Mouse (Mus musculus) CD4-positive, CD25-positive, alpha-beta regulatory T cell, adult 9 weeks (primary cell): ENCODE measurements around the gene Thsd1. TPM values are rescaled to one million over a fixed set of nuclear protein-coding genes. Genes with fewer than 3 reads are reported as not detected.

Experiments used
- polyA plus RNA-seq: library from polyadenylated mRNA; unstranded; fragments of 100-300 nt; shearing (Covaris generic); gene quantifications from one replicate; pipeline ENCODE4 v1.2.1, GENCODE M21; 2017

Gene Thsd1
- 0.65 TPM for polyA plus RNA-seq

GRCm38 (mm10) chr8:22227061-22227877 lies at the start of gene Thsd1:
TSS of gene Thsd1 (plus strand) at chr8:22227313.

DNA sequence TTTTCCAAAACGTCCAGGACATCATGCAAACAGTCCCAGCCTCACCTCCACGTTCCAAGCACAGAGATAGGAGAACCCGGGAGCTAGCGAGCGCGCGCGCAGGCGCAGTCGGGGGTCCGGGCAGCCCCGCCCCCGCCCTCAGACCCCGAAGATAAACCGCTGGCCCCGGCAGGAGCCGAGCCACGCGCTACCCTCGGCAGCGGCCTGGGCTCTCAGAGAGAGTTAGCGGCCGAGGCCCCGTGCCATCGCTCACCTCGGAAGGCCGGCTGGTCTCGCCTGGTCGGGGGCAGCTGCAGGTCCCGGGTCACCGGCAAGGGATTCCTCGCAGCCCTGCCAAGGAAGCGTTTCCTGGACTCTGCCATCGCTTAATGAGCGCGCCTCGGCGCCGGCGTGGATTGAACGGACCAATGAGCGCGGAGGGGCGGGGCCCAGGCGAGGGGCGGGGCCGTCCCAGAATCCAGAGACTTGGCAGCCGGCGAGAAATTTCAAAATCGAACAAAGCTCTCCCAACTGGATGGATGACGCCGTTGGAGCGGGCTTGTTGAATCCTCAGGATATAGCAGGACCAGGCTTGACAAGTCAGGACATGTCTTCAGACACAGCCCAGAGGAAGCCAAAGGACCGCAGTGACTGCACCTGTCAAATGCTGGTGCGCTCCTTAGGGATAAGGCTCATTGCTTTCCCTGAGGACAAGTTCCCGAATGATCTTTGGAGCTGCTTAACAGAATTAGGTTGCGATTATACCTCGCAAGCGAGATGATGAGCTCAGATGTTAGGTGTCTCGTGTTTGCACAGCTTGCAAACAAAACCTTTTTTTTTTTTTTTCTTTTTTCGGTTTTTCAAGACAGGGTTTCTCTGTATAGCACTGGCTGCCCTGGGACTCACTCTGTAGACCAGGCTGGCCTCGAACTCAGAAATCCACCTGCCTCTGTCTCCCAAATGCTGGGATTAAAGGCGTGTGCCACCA lies 41.4 kb upstream of the Thsd1 start, which contains the start of gene Ckap2:
Gene Ckap2, minus strand, starts transcription at position 389 of the 967 bp plus-strand sequence.

DNA sequence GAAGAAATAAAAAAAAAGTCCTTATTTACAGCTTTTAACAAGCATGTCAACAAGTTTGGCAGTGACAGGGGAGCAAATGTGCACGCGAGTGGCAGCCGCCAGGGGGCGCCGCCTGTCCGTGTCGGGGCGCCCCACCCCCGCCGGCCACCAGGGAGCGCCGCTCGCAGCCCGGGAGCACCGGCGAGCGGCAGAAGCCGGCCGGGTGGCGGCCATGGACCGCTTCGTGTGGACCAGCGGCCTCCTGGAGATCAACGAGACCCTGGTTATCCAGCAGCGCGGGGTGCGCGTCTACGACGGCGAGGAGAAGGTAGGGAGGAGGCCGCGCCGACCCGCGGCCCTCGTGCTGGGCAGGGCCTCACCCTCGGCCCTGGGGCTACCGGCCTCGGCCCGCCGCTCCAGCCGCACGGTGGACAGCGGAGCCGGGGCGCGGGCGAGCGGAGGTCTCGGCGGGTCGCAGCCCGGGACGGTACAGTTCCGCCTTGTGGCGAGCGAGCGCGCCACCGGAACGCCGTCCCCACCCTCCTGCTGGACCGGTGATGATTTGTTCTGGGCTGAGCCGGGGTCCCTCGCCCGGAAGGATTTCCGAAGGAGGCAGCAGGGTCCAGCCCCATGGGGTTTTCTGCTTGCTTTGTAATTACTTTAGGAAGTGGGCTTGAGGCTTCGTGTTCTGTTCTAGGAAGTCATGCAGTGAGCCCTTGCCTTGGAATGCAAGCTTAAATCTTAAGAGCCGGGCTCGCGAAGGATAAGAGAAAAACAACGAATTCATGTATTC lies 34.3 kb upstream of the Thsd1 start, which contains the start of gene Vps36:
Gene Vps36, plus strand, starts transcription at position 150 of the 772 bp plus-strand sequence.

DNA sequence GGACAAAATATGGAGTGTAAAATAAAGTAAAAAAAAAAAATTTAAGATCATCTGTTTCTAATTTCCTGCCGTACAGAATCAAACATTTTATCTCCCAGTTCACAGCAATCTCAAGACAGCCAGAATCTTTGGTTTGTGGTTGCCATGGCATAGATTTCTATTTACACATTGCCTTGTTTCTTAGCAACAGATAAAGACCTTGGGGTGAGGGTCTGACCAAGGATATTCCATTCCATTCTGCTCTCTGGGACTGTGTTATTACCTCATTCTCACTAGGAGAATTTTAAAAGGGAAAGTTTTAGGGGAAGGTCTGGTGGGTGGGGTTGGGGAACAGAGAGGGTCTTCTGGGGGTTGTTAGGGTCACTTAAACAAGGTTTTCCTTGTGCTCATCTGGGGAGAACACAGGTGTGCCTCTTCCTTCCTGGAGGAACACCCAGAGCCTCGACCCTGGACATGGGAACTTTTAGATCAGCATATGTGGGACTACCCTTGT lies 55.9 kb downstream of the Thsd1 start, which contains the start of gene Tpte:
Gene Tpte, plus strand, starts transcription at position 443 of the 493 bp plus-strand sequence.

Other genes starting within 250 kb of the Thsd1 start
- gene Atp7b, start 167.0 kb upstream of the Thsd1 start, polyA plus RNA-seq, result 0.20 TPM
- gene Alg11, start 166.6 kb upstream of the Thsd1 start, polyA plus RNA-seq, result 13.0 TPM
- gene Nek5, start 102.3 kb upstream of the Thsd1 start, polyA plus RNA-seq, result 0.12 TPM
- gene Nek3, start 60.9 kb upstream of the Thsd1 start, polyA plus RNA-seq, result 8.1 TPM
- gene Ckap2, start 41.5 kb upstream of the Thsd1 start, polyA plus RNA-seq, result 3.0 TPM
- 48.5 TPM for gene Vps36, start 34.5 kb upstream of the Thsd1 start, polyA plus RNA-seq
- gene Tpte, start 56.1 kb downstream of the Thsd1 start, polyA plus RNA-seq, result not detected
- 5.5 TPM for gene Slc25a15, start 171.3 kb downstream of the Thsd1 start, polyA plus RNA-seq
- gene Mrps31, start 184.0 kb downstream of the Thsd1 start, polyA plus RNA-seq, result 30.8 TPM